Comparison of ENCODE assay signal across 31 mouse cellular contexts in the genomic region with DNA sequence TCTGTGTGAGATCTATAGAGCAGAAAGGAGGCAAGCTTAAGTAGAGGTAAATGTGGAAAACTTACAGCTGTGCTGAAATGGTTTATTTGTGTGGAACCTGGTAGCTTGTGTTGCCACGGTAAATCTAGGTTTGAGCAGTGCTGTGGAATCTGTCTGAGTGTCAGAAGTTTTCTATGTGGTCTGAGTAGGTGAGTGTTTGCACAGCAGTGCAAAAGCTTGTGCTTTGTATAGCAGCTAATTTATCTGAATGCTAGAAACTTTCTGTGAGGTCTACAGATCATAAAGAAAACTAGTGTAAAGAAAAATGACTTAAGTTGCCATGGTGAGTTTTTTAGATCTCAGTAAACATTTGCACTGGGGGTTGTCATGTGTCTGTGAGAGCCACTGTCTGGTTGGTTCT. TPM values are rescaled to one million over a fixed set of nuclear protein-coding genes. Genes with fewer than 3 reads are reported as not detected.
"Had no signal": no experiment of that assay in that cellular context is flagged by ENCODE, and none has a peak within 500 bp of the region (broad histone marks: within the 10 kb centered on the region; RNA-seq: fewer than 3 reads in every experiment).

No protein-coding gene starts in this region.

- H3K27me3 ChIP-seq: heart, embryonic 13.5 days; heart, embryonic 15.5 days; hindbrain, embryonic 13.5 days; hindbrain, embryonic 15.5 days; limb, embryonic 13.5 days; limb, embryonic 15.5 days had no signal

- ATAC-seq: hindbrain, postnatal 0 days; intestine, postnatal 0 days had no signal

- H3K4me3 ChIP-seq: heart, adult 2 months; heart, embryonic 13.5 days; heart, embryonic 15.5 days; hindbrain, embryonic 13.5 days; hindbrain, embryonic 15.5 days; limb, embryonic 13.5 days; limb, embryonic 15.5 days had no signal

- H3K27ac ChIP-seq: heart, adult 2 months; heart, embryonic 13.5 days; heart, embryonic 15.5 days; hindbrain, embryonic 13.5 days; hindbrain, embryonic 15.5 days; hindbrain, postnatal 0 days; kidney, postnatal 0 days; limb, embryonic 13.5 days; limb, embryonic 15.5 days had no signal

- H3K36me3 ChIP-seq: heart, embryonic 13.5 days; heart, embryonic 15.5 days; hindbrain, embryonic 13.5 days; hindbrain, embryonic 15.5 days; limb, embryonic 13.5 days; limb, embryonic 15.5 days had no signal

- DNase-seq: gastrocnemius, postnatal 14 days; gastrocnemius, postnatal 36 days; heart, adult 11 months; heart, adult 2 months; heart, postnatal 14 days; heart, postnatal 36 days; kidney, adult 18-20 months; kidney, adult 8-10 months; kidney, postnatal 14 days; kidney, postnatal 36 days; layer of hippocampus, adult 9-11 months; layer of hippocampus, postnatal 36 days; left cerebral cortex, postnatal 4 days had no signal

- H3K4me2 ChIP-seq: heart, embryonic 11.5 days; heart, embryonic 13.5 days; heart, embryonic 15.5 days; hindbrain, embryonic 13.5 days; hindbrain, embryonic 15.5 days; limb, embryonic 13.5 days; limb, embryonic 15.5 days had no signal

- H3K4me1 ChIP-seq: heart, embryonic 13.5 days; heart, embryonic 15.5 days; hindbrain, embryonic 13.5 days; hindbrain, embryonic 15.5 days; limb, embryonic 13.5 days; limb, embryonic 15.5 days had no signal

- H3K9ac ChIP-seq: heart, embryonic 13.5 days; heart, embryonic 15.5 days; hindbrain, embryonic 13.5 days; hindbrain, embryonic 15.5 days; limb, embryonic 13.5 days; limb, embryonic 15.5 days had no signal

RNA-seq across cellular contexts. Expression of gene Skint6, which starts 34.1 kb away (rescaled TPM):
- polyA plus RNA-seq: gonadal fat pad, adult 2 months; heart, adult 2 months; heart, embryonic 11.5 days; heart, embryonic 13.5 days; heart, embryonic 15.5 days; heart, postnatal 0 days; hindbrain, embryonic 11.5 days; hindbrain, embryonic 13.5 days; hindbrain, embryonic 15.5 days; hindbrain, postnatal 0 days; intestine, embryonic 14.5 days; intestine, postnatal 0 days; kidney, embryonic 14.5 days; kidney, postnatal 0 days; large intestine, adult 2 months; limb, embryonic 11.5 days; limb, embryonic 13.5 days; liver, adult 2 months had no signal
